Mouse (Mus musculus) A20 (cell line): ENCODE measurements around the gene Zfp282.
A peak's percentile ranks its signal among the peaks of the same experiment; 100 is the strongest.

ENCODE experiments used
- DNase-seq: peaks from one replicate; pipeline ENCODE4 v3.0.0-alpha.2; 2011; ENCODE audit warnings: low read depth, low spot score

Gene Zfp282

DNA sequence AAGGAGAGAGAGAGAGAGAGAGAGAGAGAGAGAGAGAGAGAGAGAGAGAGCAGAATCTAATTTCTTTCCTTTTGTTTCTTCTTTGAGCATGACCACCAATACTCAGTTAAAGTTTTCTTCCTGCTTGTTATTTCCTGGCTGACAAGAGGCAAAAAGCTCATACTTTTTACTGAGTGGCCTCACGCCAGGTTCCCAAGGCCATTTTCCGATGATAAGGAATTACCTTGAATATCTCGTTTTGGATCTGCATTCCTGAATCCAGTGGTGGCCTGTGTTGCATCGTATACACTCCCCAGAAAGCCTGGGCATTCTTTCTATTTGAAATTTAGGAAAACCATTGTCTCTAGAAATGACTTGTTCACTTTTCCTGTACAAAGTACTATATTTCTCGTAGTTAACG lies 22.4 kb downstream of the Zfp282 start:
- no peak for DNase-seq

DNA sequence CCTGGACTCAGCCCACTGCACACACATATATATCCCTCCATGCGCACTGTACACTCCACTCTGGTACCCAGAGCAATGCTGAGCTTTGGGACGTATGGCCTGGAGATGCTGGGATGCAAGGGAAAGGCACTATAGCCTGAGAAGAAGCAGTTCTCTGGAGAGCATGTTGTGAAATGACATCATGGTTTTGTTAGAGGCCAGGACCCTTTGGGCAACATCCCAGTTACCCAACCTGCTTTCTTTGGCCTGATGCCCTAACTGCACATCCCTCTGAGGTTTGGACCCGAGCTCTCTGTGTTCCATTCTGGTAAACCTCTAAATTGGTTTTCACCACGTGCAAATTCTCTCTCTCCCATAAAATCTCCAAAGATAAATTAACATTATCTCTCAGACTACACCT lies 26.6 kb downstream of the Zfp282 start:
- no peak for DNase-seq

GRCm38 (mm10) chr6:47904361-47904760 lies 27.4 kb downstream of the Zfp282 start:
- DNase-seq: no peak

GRCm38 (mm10) chr6:47904917-47905695 lies 28.1 kb downstream of the Zfp282 start:
- no peak for DNase-seq

GRCm38 (mm10) chr6:47906326-47906725 lies 29.3 kb downstream of the Zfp282 start:
- no peak for DNase-seq

DNA sequence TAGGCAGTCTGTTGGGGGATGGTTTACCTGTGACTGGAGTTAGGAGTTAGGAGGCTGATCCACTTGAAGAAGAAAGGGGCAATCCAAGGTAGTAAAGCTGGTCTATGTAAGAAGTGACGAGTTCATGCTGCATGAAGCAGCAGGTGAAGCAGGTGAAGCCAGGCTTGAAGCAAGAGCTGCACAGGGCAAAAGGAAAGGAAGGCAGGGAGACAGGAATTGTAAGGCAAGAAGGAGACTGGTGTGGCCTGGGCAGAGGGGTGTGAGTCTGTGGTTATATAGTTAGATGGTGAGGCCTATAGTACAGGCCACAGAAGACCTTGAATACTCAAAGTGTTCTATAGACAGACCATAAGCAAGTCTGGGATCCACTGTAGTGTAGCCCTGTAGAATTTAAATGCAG lies 32.0 kb downstream of the Zfp282 start:
- DNase-seq: no peak

DNA sequence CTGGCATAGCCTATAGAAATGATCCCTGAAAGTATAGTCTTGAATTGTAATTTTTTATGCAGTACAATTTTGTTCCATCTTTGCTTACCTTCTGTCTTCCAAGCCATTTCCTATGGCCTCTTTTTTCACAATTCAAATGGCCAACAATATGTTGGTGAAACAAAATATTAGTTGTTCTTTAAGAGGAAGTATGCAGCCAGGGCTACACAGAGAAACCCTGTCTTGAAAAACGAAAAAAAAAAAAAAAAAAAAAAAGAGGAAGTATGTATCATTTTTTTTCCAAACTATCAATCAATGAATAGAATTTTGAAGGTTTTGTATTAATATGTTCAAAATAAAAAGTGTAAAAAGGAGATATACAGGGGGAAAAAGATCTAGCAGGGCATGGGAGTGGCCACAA lies 34.6 kb downstream of the Zfp282 start:
- DNase-seq: peak; percentile 44

DNA sequence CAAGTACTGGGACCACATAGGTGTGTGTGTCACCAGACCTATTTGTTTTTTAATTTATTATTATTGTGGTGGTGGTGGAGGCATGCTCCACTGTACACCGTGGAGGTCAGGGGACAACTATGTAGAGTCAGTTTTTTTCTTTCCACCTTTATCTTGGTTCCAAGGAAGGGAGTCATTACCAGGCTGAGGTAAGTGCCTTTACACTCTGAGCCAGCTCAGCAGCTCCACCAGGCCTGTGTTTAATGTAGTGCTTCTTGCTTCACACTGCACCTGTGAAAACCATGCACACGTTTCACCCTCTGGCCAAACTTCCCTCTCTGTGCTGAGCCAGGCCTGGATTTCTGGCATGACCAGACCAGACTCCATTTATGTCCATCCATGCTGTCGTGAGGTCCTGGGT lies 36.0 kb downstream of the Zfp282 start:
- DNase-seq: no peak

DNA sequence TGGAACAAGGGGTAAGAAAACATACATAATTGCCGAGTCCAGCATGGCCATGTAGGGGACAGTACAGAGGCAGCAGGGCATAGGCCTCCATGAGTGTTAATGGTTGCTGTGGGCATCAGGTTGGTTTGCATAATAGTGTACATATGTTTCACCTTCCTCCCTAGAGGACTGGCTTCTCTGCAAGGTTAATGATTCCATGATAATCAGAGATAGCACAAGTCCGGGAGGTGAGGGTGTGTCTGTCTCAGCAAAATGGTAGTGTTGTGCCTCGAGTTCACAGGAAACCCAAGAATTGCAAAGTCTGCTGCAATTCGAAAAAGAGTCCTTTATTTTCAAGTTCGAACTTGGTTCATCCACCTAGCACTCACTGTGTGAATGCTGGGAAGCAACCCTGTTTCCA lies 40.0 kb downstream of the Zfp282 start:
- DNase-seq: no peak

DNA sequence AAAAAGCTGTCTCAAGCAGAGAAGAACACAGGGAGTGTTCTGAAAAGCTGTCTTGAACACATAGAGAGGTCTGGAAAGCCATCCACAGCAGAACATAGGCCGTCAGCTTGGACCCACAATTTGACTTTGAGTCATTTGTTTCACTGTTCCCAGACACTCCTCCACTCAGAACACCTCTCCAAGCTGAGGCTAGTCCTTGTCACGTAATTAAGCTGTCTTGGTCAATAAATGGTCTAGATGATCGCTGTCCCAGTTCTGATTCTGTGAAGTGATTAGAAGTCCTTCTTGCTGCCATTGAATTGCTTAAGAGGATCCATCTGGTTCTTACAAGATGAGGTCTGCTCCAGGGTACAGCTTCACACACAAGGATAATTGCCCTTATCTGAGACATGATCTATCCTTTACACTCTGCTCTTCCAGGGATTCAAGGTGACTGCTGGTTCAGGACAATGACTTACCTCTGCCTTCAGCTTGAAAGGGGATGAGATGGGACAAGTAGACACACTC lies 41.8 kb downstream of the Zfp282 start:
- DNase-seq: no peak

DNA sequence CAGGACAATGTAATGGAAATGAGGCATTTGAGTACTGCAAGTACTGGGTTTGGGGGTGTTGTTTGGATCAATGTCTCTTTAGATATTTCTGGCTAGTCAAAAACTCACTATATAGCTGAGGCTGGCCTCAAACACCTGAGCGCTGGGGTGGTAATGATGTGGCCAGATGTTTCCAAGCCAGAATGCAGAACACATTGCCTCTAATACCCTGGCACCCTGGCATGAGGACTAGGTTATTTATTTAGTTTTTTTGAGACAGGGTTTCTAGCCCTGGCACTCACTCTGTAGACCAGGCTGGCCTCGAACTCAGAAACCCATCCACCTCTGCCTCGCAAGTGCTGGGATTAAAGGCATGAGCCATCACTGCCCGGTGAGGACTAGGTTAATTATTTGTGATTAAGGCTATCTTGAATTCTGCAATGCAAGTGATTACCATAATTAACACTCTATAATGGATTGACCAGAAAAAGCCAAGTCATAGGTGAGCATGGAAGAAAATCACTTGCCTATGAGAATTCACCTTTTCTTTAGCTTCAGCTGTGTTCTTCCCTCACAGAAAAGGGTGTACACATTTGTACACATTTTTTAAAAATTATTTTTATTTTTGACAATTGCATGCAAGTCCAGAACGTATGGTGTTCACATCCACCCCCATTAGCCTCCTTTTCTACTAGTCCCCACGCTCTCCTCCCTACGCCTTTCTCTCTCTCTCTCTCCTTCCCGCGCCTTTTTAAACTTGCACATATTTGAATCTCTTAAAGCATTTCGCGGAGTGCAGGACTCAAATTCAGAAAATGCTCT lies 42.8 kb downstream of the Zfp282 start:
- DNase-seq: no peak

- DNase-seq: peak; percentile 95
These were observed 43.7 kb downstream of the Zfp282 start, which contains the start of gene Zfp212 for GRCm38 (mm10) chr6:47920447-47921340. TSS of gene Zfp212 (plus strand) at chr6:47920476.

- no peak for DNase-seq
These were observed 65.5 kb downstream of the Zfp282 start for GRCm38 (mm10) chr6:47942461-47942860.

DNA sequence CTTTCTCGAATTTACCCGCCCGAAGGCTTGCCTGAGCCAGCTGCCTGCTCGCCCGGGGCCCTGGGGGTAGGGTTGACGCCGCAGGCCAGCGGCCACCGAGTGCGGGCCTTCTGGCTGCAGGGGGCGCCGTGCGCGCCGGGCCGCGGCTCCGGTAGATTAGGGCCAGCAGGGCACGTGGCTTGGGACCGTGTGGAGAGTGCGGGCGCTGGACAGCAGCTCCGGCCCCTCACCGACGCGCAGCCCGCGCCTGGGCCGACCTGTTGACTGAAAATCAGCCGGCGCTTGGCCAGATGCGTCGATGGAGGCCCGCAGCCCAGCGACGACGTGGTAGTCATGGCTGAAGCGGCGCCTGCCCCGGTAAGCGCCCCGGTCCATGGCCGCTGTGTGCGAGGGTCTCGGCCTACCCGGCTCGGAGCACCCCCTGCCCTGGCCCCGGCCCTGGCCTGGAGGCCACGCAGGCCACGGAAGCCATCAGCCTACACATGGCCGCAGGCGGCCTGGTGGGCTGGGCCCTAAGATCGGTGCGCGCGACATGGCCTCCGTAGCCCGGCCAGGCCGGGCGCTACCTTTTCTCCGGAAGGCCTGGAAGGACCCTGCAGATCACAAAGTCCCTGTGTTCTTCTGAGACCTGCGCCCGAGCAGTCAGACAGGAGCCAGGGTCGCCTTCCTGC lies 66.2 kb downstream of the Zfp282 start:
- peak; percentile 82 for DNase-seq

GRCm38 (mm10) chr6:47943721-47944120 lies 66.7 kb downstream of the Zfp282 start:
- no peak for DNase-seq

DNA sequence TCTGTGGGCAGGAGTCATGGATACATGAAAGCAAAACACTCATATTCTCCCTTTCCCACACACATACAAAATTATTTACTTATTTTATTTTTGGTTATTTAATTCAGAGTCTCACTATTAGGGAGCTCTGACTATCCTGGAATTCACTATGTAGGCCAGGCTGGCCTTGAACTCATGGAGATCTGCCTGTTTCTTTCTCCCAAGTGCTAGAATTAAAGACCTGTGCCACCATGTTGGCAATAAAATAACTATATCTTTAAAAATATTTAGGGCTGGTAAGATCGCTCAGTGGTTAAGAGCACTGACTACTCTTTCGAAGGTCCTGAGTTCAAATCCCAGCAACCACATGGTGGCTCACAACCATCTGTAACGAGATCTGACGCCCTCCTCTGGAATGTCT lies 70.4 kb downstream of the Zfp282 start:
- DNase-seq: no peak

DNA sequence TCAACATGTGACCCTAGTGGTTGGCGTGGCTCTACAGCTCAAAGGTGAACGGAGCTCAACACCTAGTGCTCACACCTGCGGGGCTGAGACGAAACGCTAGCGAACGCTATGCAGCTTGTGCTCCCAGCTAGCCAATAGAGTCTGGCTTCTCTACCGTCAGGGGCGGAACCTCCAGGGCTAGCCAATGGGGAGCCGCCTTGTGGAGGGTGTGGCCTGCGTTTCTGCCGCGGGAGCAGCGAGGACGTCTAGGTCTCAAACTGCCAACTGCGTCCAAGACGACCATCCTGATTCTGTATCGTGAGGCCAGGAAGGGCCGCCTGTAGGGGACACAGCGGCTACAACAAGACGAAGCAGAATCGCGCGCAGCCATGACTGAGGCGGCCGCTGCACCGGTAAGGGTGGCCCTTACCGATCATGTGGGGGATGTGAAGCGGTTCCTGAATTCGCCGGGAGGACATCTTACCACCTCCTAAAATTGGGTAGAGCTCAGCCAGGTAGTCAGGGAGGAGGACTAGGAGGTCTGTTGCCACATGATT lies 76.3 kb downstream of the Zfp282 start, which contains the start of gene Zfp956:
Zfp956 (plus strand) TSS at position 200 of the 536 bp plus-strand sequence.
- DNase-seq: peak; percentile 96

GRCm38 (mm10) chr6:47954425-47954824 lies 77.4 kb downstream of the Zfp282 start:
- no peak for DNase-seq

- no peak for DNase-seq
These were observed 80.8 kb downstream of the Zfp282 start for GRCm38 (mm10) chr6:47957816-47958215.
